8 mouse cellular contexts compared by ENCODE assay signal in the genomic region with DNA sequence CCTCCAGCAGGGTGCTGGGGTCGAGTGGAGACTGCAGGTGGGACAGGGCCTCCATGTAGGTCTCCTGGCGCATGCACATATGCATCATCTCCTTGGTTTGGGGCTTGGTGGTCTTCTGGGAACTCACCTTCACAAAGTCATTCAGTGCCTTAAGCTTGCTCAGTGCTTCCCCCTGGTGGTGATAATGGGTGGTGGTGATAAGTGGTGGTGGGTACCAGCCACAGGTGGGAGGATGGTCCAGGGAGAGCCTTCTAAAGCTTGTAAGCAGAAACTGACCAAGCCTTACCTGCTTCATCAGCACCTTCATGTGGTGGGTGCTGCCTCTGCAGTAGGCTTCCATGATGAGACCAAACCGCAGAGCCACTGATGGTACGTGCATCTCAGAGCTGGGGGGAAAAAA. TPM values are rescaled to one million over a fixed set of nuclear protein-coding genes. Genes with fewer than 3 reads are reported as not detected.
A peak's percentile ranks its signal among the peaks of the same experiment; 100 is the strongest.
DNase-seq lines count a peak whose midpoint lies in the region; TF ChIP-seq lines count a peak whose summit lies in the region.

No protein-coding gene starts in this region.

- no peak overlapping the region for H3K27ac ChIP-seq in gastrocnemius, adult 2 months

- intact Hi-C loops in gastrocnemius, adult 2 months (cut with DNase I) = loop anchor here (1.0 kb wide), 1 partner anchor 105 kb away; no protein-coding TSS in a partner anchor

- TF ChIP-seq CTCF in gastrocnemius, adult 2 months (IDR thresholded peaks at IDR 0.05) = peak; percentile 80

- H3K4me3 ChIP-seq in gastrocnemius, adult 2 months = no peak overlapping the region

- DNase-seq in gastrocnemius, adult 2 months = peak; percentile 51
- no peak for DNase-seq in gastrocnemius, adult 8-10 months (ENCODE audit: low spot score in 2 of 2)
- DNase-seq in right cerebral cortex, postnatal 14 days = peak; percentile 60
- no peak for DNase-seq in right cerebral cortex, postnatal 25 days
- peak; percentile 51 to 80 for DNase-seq in cerebellum, postnatal 14 days
- peak; percentile 24 to 40 for DNase-seq in lung, postnatal 4 days
- no peak for DNase-seq in frontal cortex, postnatal 25 days (ENCODE audit: low spot score in 2 of 2)
- no peak for DNase-seq in right cerebral cortex, adult 18-20 months

RNA-seq across cellular contexts. Expression of gene Pik3cd, which starts 48.1 kb away (rescaled TPM):
- 1 to 10 TPM; 8.9 to 9.1 TPM for total RNA-seq in gastrocnemius, adult 2 months (2021)
- 10 to 100 TPM in 1 of 4 experiments, 1 to 10 TPM in 3; 7.9 to 10.6 (median 8.6) TPM for total RNA-seq in gastrocnemius, adult 8-10 months (2022)

Comparison
In these comparisons a context has a peak if more than half of its experiments do, and no peak if none do; other contexts are left out.
1. DNase-seq: peak in gastrocnemius, adult 2 months (single experiment), right cerebral cortex, postnatal 14 days (single experiment), cerebellum, postnatal 14 days (2 of 2) and lung, postnatal 4 days (2 of 2); none in gastrocnemius, adult 8-10 months (0 of 2), right cerebral cortex, postnatal 25 days (single experiment), frontal cortex, postnatal 25 days (0 of 2) and right cerebral cortex, adult 18-20 months (single experiment).